ENCODE assay signal across 21 mouse cellular contexts in the genomic region with DNA sequence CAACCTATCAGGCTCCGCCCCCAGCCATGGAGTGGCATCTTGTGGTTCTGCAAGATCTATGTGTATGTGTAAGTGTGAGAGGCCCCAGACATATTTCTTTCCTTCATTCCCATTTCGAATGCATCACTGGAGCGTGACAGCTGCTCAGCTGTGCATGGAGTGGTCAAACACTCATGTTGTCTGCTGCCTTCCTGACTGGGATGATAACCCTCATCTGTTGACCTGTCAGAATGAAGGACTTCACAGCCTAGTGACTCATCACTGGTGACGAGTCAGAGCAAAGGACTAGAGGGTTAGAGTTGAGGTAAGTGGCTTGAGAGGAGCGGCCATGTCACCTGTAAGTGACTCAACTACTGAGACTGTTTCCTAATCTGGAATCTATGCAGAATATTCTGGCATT. TPM values are rescaled to one million over a fixed set of nuclear protein-coding genes. Genes with fewer than 3 reads are reported as not detected.
DNase-seq lines count a peak whose midpoint lies in the region; ATAC-seq lines count a peak whose summit lies in the region.
"Had no signal": no experiment of that assay in that cellular context is flagged by ENCODE, and none has a peak within 500 bp of the region (broad histone marks: within the 10 kb centered on the region; RNA-seq: fewer than 3 reads in every experiment).

No protein-coding gene starts in this region.

- ATAC-seq in kidney, embryonic 15.5 days (replicated peaks; ENCODE audit: low FRiP score): peak; percentile 84
- ATAC-seq in midbrain, embryonic 16.5 days: 0 out of 2 replicates have a peak, but pooled peaks have one; percentile 32
- no peak for ATAC-seq in midbrain, embryonic 14.5 days (ENCODE audit: low FRiP score, low TSS enrichment)
- ATAC-seq: forebrain, embryonic 15.5 days; hindbrain, embryonic 16.5 days; inflammation-experienced regulatory T-cells, adult 6 months had no signal

- no peak overlapping the region for H3K9ac ChIP-seq in kidney, embryonic 15.5 days
- H3K9ac ChIP-seq in midbrain, embryonic 16.5 days (ENCODE audit: low read depth, low read length): no peak overlapping the region
- H3K9ac ChIP-seq in midbrain, embryonic 14.5 days (replicated peaks; ENCODE audit: low read length): no peak overlapping the region
- H3K9ac ChIP-seq: embryonic facial prominence, embryonic 12.5 days; forebrain, embryonic 15.5 days; heart, embryonic 13.5 days; hindbrain, embryonic 12.5 days had no signal

- peaks cover 6% of the 10 kb centered on the region; the same call in 1 of the 2 replicates for H3K4me1 ChIP-seq in kidney, embryonic 15.5 days
- no peaks in the 10 kb centered on the region for H3K4me1 ChIP-seq in midbrain, embryonic 16.5 days (ENCODE audit: control insufficient read depth, insufficient read depth, low read length)
- no peaks in the 10 kb centered on the region for H3K4me1 ChIP-seq in midbrain, embryonic 14.5 days (ENCODE audit: control insufficient read depth, insufficient read depth, low read length)
- H3K4me1 ChIP-seq: embryonic facial prominence, embryonic 12.5 days; forebrain, embryonic 15.5 days; heart, embryonic 13.5 days; hindbrain, embryonic 12.5 days had no signal

- no peaks in the 10 kb centered on the region for H3K27me3 ChIP-seq in kidney, embryonic 15.5 days
- no peaks in the 10 kb centered on the region for H3K27me3 ChIP-seq in midbrain, embryonic 16.5 days (ENCODE audit: control insufficient read depth, insufficient read depth, low read depth, low read length)
- no peaks in the 10 kb centered on the region for H3K27me3 ChIP-seq in midbrain, embryonic 14.5 days (ENCODE audit: control insufficient read depth, insufficient read depth, low read length)
- H3K27me3 ChIP-seq: embryonic facial prominence, embryonic 12.5 days; forebrain, embryonic 15.5 days; hindbrain, embryonic 12.5 days had no signal

- no peak overlapping the region for H3K4me2 ChIP-seq in kidney, embryonic 15.5 days
- no peak overlapping the region for H3K4me2 ChIP-seq in midbrain, embryonic 16.5 days (ENCODE audit: low read length)
- H3K4me2 ChIP-seq in midbrain, embryonic 14.5 days (ENCODE audit: low read length): no peak overlapping the region
- H3K4me2 ChIP-seq: embryonic facial prominence, embryonic 12.5 days; forebrain, embryonic 15.5 days; heart, embryonic 13.5 days; hindbrain, embryonic 12.5 days had no signal

- no peaks in the 10 kb centered on the region for H3K36me3 ChIP-seq in kidney, embryonic 15.5 days
- H3K36me3 ChIP-seq in midbrain, embryonic 16.5 days (ENCODE audit: control insufficient read depth, insufficient read depth, low read length): no peaks in the 10 kb centered on the region
- H3K36me3 ChIP-seq in midbrain, embryonic 14.5 days (ENCODE audit: control insufficient read depth, insufficient read depth, low read length): no peaks in the 10 kb centered on the region
- H3K36me3 ChIP-seq: embryonic facial prominence, embryonic 12.5 days; forebrain, embryonic 15.5 days; heart, embryonic 13.5 days; hindbrain, embryonic 12.5 days had no signal

- peak; percentile 53 for DNase-seq in adrenal gland, adult 2 months
- no peak for DNase-seq in adrenal gland, postnatal 25 days
- DNase-seq in kidney, postnatal 25 days: no peak
- DNase-seq in midbrain, embryonic 14.5 days: no peak
- DNase-seq in cerebellum, postnatal 14 days: no peak
- DNase-seq in spleen, adult 18-20 months: no peak
- DNase-seq: cerebellum, adult 11 months; cerebellum, adult 8-10 months; cerebellum, postnatal 25 days; gastrocnemius, postnatal 36 days; heart, adult 11 months; heart, postnatal 4 days had no signal

- WGBS in kidney, embryonic 15.5 days: 60% methylated on average over 5 of the region's 5 CpGs
- 88% methylated on average over 5 of the region's 5 CpGs for WGBS in midbrain, embryonic 16.5 days
- WGBS in midbrain, embryonic 14.5 days: 84% methylated on average over 5 of the region's 5 CpGs

- no peak overlapping the region for H3K27ac ChIP-seq in kidney, embryonic 15.5 days
- no peak overlapping the region for H3K27ac ChIP-seq in midbrain, embryonic 16.5 days (ENCODE audit: low read length)
- H3K27ac ChIP-seq in midbrain, embryonic 14.5 days (replicated peaks; ENCODE audit: low read depth, low read length): no peak overlapping the region
- H3K27ac ChIP-seq: embryonic facial prominence, embryonic 12.5 days; forebrain, embryonic 15.5 days; heart, embryonic 13.5 days; hindbrain, embryonic 12.5 days had no signal

- H3K4me3 ChIP-seq in kidney, embryonic 15.5 days (replicated peaks): no peak overlapping the region
- H3K4me3 ChIP-seq in midbrain, embryonic 16.5 days (ENCODE audit: low read depth, low read length): no peak overlapping the region
- no peak overlapping the region for H3K4me3 ChIP-seq in midbrain, embryonic 14.5 days (replicated peaks; ENCODE audit: low read depth, low read length)
- H3K4me3 ChIP-seq: embryonic facial prominence, embryonic 12.5 days; forebrain, embryonic 15.5 days; heart, embryonic 13.5 days; hindbrain, embryonic 12.5 days had no signal

- no peaks in the 10 kb centered on the region for H3K9me3 ChIP-seq in kidney, embryonic 15.5 days (replicated peaks)
- no peaks in the 10 kb centered on the region for H3K9me3 ChIP-seq in midbrain, embryonic 16.5 days (replicated peaks; ENCODE audit: control insufficient read depth, low read length, poor library complexity, severe bottlenecking)
- H3K9me3 ChIP-seq in midbrain, embryonic 14.5 days (ENCODE audit: control insufficient read depth, low read length): no peaks in the 10 kb centered on the region
- H3K9me3 ChIP-seq: embryonic facial prominence, embryonic 12.5 days; forebrain, embryonic 15.5 days; heart, embryonic 13.5 days; hindbrain, embryonic 12.5 days had no signal

RNA-seq across cellular contexts. Expression of a gene that starts 34.2 kb away (rescaled TPM):
- under 1 TPM; 0.52 to 0.73 TPM for total RNA-seq in adrenal gland, adult 2 months (2021)
- 0.04 TPM in 2 replicates for polyA plus RNA-seq in adrenal gland, adult 2 months (2012; rRNA removed)
- total RNA-seq in adrenal gland, postnatal 25 days (2021): 0.15 and 0.43 TPM in 2 replicates
- polyA plus RNA-seq in kidney, embryonic 15.5 days (2015; fragmentation: Nextera tagmentation; extraction: Ambion mirVana): 14.6 and 15.0 TPM in 2 replicates
- 0.58 and 0.88 TPM in 2 replicates for polyA plus RNA-seq in midbrain, embryonic 16.5 days (2015; fragmentation: Nextera tagmentation; extraction: Ambion mirVana)
- polyA plus RNA-seq in midbrain, embryonic 14.5 days (2014; fragmentation: Nextera tagmentation; extraction: Ambion mirVana): 1.9 and 2.9 TPM in 2 replicates
- total RNA-seq: gastrocnemius, adult 8-10 months; gastrocnemius, postnatal 36 days had no signal
- polyA plus RNA-seq: inflammation-experienced regulatory T-cells, adult 6 months had no signal
